Mouse (Mus musculus): ENCODE measurements around the gene D7Ertd443e.
A peak's percentile ranks its signal among the peaks of the same experiment; 100 is the strongest.

D7Ertd443e gene

DNA sequence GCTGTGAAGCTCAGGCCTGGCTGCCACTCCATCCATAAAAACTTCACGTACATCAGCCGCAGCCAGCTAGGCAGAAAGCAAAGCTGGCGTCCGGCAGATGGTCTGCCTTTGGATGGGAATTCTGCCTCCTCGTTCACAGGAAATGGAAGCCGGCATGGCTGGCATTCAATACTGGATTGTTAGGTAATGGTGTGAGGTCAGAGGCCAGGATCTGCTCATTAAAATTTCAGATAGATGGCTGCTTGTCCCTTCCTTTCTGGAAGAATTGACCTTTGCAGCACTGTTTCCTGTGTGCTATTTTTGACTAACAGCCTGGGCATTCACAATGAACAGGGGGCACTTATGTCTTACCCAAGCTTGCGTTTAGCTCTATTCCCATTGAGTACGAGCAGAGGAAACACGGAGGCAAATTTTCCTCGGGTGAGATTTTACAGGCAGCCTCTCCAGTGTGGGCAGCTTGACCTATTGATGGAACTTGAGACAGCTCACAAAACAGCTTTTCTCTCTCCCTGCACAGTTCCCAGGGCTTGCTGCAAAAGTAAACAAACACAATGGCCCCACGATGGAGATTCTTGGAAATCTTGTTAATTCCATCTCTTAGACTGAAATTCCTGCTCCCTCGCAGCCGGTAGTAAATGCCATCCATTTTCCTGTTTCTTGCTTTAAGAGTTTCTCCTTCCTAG is 157.5 kb downstream of the D7Ertd443e start:
- no peak for DNase-seq (ENCODE audit: low read depth, low spot score)

DNA sequence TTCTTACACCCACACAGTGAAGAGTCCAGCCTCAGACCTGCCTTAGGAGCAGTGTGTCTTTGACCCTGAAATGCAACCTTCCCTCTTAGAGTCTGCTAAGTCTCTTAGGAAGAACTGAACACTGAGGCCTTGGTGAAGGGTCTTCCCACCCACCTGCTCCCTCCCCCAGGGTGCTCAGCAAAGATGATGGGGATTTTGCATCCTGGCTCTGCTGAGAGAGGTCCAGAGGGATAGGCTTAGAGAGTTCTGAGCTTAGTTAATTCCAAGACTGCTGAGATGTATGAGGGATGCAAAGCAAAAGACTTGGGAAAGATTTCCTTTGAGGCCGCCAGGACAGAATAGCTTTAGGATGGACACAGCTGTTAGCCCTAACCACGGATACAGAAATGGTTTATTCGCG is 158.4 kb downstream of the D7Ertd443e start:
- no peak for DNase-seq (ENCODE audit: low read depth, low spot score)

DNA sequence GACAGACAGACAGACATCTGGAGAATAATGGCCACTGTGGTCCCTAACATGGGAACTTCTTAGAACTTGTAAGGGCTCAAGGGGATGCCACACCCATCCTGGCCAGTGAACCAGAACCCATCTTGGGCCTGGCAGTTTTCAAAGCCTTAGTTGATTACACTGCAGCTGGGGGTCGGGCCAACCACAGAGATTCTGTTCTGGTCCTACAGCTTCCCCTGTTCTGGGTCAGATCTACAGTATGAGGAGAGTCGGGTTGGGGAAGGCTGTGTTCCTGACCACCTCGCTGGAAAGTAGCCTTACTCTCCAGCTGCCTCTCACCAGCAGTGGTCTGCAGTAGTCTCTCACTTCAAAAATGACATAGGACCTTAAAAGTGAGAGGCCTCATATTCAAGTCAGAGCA is 159.2 kb downstream of the D7Ertd443e start:
- no peak for DNase-seq (ENCODE audit: low read depth, low spot score)

DNA sequence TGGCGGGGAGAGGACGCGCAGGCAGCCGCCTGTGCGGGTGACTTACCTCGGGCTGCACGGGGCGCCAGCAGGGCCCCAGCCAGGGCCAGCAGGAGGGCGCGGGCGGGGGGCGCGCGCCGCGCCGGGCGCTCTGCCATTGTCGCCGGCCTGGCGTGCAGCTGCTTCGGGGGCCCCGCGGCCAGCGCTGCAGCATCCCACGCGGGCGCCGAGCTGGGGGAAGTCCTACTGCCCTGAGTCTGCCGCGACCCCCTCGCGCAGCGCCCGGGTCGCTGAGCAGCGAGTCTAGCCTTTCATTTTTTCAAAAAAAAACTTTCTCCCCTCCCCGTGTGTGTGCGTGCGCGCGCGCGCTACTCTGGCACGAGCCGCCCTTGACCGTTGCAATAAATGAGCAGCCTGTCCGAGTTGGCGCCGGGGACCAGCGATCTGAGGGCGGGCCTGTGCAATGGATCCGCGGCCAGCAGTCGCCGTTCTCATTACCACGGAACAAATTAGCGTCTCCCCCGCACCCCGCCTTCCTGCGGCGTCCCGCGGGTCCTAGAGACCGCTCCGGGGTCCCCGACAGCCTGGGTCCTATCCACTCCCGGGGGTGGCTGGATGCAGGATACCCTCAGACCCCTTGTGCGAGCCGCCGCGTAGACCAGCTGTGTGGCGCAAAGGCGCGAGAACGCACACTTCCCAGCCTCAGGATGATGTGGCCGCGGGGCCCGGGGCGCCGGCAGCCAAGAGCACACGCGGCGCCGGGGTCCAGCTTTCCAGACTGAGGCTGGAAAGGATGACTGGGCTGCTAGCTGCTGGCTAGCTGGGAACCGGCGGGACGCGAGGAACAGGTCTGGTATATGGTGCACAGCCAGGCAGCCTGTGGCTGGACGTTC is 160.5 kb downstream of the D7Ertd443e start:
- no peak for DNase-seq (ENCODE audit: low read depth, low spot score)

DNA sequence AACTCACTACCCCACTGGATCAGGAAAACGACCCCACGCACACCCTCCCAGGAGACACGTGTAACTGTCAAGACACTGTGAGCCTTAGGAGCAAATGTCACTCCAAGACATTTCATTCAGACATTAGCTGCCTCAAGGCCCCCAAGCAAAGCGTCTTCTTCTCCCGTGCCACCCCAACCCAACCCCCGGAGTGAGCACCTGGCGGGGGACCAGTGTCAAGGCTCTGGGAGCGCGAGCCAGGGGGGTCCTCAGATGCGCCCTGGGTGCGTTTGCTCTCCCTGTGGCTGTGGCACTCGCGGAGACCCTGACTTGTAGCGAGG is 161.1 kb downstream of the D7Ertd443e start:
- no peak for DNase-seq (ENCODE audit: low read depth, low spot score)

DNA sequence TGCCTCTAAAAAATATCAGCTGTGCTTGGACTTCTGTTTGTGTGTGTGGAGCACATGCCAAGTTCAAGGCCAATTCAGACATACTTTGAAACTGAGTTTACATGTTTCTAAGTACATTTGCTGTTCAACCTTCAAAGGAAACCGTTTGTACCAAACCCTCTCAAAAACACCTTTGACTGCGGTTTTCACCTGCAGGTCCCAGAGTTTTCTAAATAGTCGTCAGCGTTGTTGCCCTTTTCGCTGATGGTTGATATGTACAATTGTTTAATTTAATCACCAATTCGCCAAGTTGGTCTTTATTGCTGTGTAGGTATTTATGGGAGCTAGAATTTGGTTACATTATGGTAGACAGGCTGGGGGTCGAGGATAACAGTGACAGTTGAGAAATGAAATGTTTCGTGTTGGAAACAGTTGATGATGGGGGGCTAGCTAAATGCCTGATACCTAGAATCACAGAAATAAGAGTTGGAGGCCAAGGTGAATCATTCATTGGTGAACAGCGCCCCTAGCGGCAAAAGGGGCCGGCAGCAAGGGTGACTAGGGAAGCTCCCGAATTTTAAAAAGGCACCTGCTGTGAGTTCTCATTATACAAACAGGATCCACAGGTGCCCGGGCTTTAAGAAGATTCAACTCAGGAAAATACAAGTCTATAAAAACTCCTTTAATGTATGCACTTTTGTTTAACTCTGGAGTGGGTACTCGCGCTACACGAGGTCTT is 161.9 kb downstream of the D7Ertd443e start:
- peak; percentile 40 for DNase-seq (ENCODE audit: low read depth, low spot score)

All from retina, adult 2 months (tissue).